ENCODE assay signal across 22 mouse cellular contexts in genomic region chr6:91008284-91008830, GRCm38 (mm10). TPM values are rescaled to one million over a fixed set of nuclear protein-coding genes. Genes with fewer than 3 reads are reported as not detected.
DNase-seq lines count a peak whose midpoint lies in the region; ATAC-seq lines count a peak whose summit lies in the region.
"Had no signal": no experiment of that assay in that cellular context is flagged by ENCODE, and none has a peak within 500 bp of the region (broad histone marks: within the 10 kb centered on the region; RNA-seq: fewer than 3 reads in every experiment).

No protein-coding gene starts in this region.

- DNase-seq in midbrain, embryonic 11.5 days (ENCODE audit: low spot score, missing footprints), result peak; percentile 66
- DNase-seq in urinary bladder, postnatal 10 days (ENCODE audit: low spot score), result no peak
- no peak for DNase-seq in layer of hippocampus, adult 11-12 months (ENCODE audit: low spot score)
- DNase-seq in ovary, postnatal 10 days (ENCODE audit: low spot score), result no peak
- DNase-seq: adrenal gland, postnatal 14 days; B cell, adult 2 months; cerebellum, adult 18-20 months; cerebellum, adult 9-11 months; gastrocnemius, postnatal 36 days; heart, adult 11 months; heart, postnatal 4 days had no signal

- no peaks in the 10 kb centered on the region for H3K27me3 ChIP-seq in midbrain, embryonic 11.5 days (ENCODE audit: control insufficient read depth, insufficient read depth, low read length)
- H3K27me3 ChIP-seq in midbrain, embryonic 15.5 days (replicated peaks), result no peaks in the 10 kb centered on the region
- no peaks in the 10 kb centered on the region for H3K27me3 ChIP-seq in liver, embryonic 12.5 days (replicated peaks)
- H3K27me3 ChIP-seq in liver, embryonic 16.5 days (ENCODE audit: control insufficient read depth, insufficient read depth, low read depth, low read length), result no peaks in the 10 kb centered on the region
- H3K27me3 ChIP-seq: heart, embryonic 13.5 days; hindbrain, embryonic 12.5 days; Patski had no signal

- H3K9me3 ChIP-seq in midbrain, embryonic 11.5 days (ENCODE audit: control insufficient read depth, low read length), result no peaks in the 10 kb centered on the region
- no peaks in the 10 kb centered on the region for H3K9me3 ChIP-seq in midbrain, embryonic 15.5 days
- no peaks in the 10 kb centered on the region for H3K9me3 ChIP-seq in liver, embryonic 12.5 days (replicated peaks)
- no peaks in the 10 kb centered on the region for H3K9me3 ChIP-seq in liver, embryonic 16.5 days (replicated peaks; ENCODE audit: control insufficient read depth, low read length)
- H3K9me3 ChIP-seq: embryonic facial prominence, embryonic 10.5 days; G1E; heart, embryonic 13.5 days; hindbrain, embryonic 12.5 days had no signal

- H3K4me2 ChIP-seq in midbrain, embryonic 11.5 days, result no peak overlapping the region
- H3K4me2 ChIP-seq in midbrain, embryonic 15.5 days, result no peak overlapping the region
- peak overlapping the region; percentile 58 for H3K4me2 ChIP-seq in liver, embryonic 12.5 days
- peak overlapping the region; percentile 15; the same call in 1 of the 2 replicates for H3K4me2 ChIP-seq in liver, embryonic 16.5 days (ENCODE audit: low read depth, low read length)
- H3K4me2 ChIP-seq: heart, embryonic 13.5 days; hindbrain, embryonic 12.5 days had no signal

- WGBS in midbrain, embryonic 11.5 days, result 87% methylated on average over 3 of the region's 3 CpGs
- WGBS in midbrain, embryonic 15.5 days, result 91% methylated on average over 3 of the region's 3 CpGs
- WGBS in liver, embryonic 12.5 days (ENCODE audit: insufficient replicate concordance), result 33% methylated on average over 3 of the region's 3 CpGs
- 33% methylated on average over 3 of the region's 3 CpGs for WGBS in liver, embryonic 16.5 days (ENCODE audit: insufficient replicate concordance)

- no peak overlapping the region for H3K9ac ChIP-seq in midbrain, embryonic 11.5 days (ENCODE audit: low read length)
- H3K9ac ChIP-seq in midbrain, embryonic 15.5 days, result no peak overlapping the region
- H3K9ac ChIP-seq in liver, embryonic 12.5 days, result peak overlapping the region; percentile 40; the same call in 1 of the 2 replicates
- H3K9ac ChIP-seq in liver, embryonic 16.5 days (ENCODE audit: low read depth, low read length), result no peak overlapping the region
- H3K9ac ChIP-seq: heart, embryonic 13.5 days; hindbrain, embryonic 12.5 days had no signal

- no peak overlapping the region for H3K27ac ChIP-seq in midbrain, embryonic 11.5 days (ENCODE audit: low read depth, low read length)
- H3K27ac ChIP-seq in midbrain, embryonic 15.5 days, result no peak overlapping the region
- peak overlapping the region; percentile 85 for H3K27ac ChIP-seq in liver, embryonic 12.5 days
- peak overlapping the region; percentile 47 for H3K27ac ChIP-seq in liver, embryonic 16.5 days (ENCODE audit: low read length)
- H3K27ac ChIP-seq: embryonic facial prominence, embryonic 10.5 days; heart, embryonic 13.5 days; hindbrain, embryonic 12.5 days had no signal

- H3K4me1 ChIP-seq in midbrain, embryonic 11.5 days (ENCODE audit: control insufficient read depth, insufficient read depth, low read length), result no peaks in the 10 kb centered on the region
- H3K4me1 ChIP-seq in midbrain, embryonic 15.5 days, result no peaks in the 10 kb centered on the region
- H3K4me1 ChIP-seq in liver, embryonic 12.5 days, result peaks cover 58% of the 10 kb centered on the region
- H3K4me1 ChIP-seq in liver, embryonic 16.5 days (ENCODE audit: control insufficient read depth, low read depth, low read length), result peaks cover 38% of the 10 kb centered on the region
- H3K4me1 ChIP-seq: hindbrain, embryonic 12.5 days had no signal

- no peak for ATAC-seq in midbrain, embryonic 11.5 days (ENCODE audit: low FRiP score)
- no peak for ATAC-seq in midbrain, embryonic 15.5 days (replicated peaks)
- ATAC-seq in liver, embryonic 12.5 days, result peak; percentile 82
- ATAC-seq in liver, embryonic 16.5 days (ENCODE audit: low read depth), result peak; percentile 77
- ATAC-seq: activated CD4-positive, CD25-positive, alpha-beta regulatory T cell, adult 4 months; CD4-positive, CD25-positive, alpha-beta regulatory T cell, adult 4 months; forebrain, embryonic 14.5 days; Patski had no signal

- H3K4me3 ChIP-seq in midbrain, embryonic 11.5 days (ENCODE audit: low read depth, low read length), result no peak overlapping the region
- no peak overlapping the region for H3K4me3 ChIP-seq in midbrain, embryonic 15.5 days
- H3K4me3 ChIP-seq in liver, embryonic 12.5 days, result peak overlapping the region; percentile 6; the same call in 1 of the 2 replicates
- H3K4me3 ChIP-seq in liver, embryonic 16.5 days (ENCODE audit: low read depth, low read length), result no peak overlapping the region
- H3K4me3 ChIP-seq: embryonic facial prominence, embryonic 10.5 days; heart, embryonic 13.5 days; hindbrain, embryonic 12.5 days had no signal

- H3K36me3 ChIP-seq in midbrain, embryonic 11.5 days (ENCODE audit: control insufficient read depth, insufficient read depth, low read length), result no peaks in the 10 kb centered on the region
- H3K36me3 ChIP-seq in midbrain, embryonic 15.5 days (replicated peaks), result no peaks in the 10 kb centered on the region
- H3K36me3 ChIP-seq in liver, embryonic 12.5 days, result peaks cover 17% of the 10 kb centered on the region
- H3K36me3 ChIP-seq in liver, embryonic 16.5 days (ENCODE audit: control insufficient read depth, insufficient read depth), result peaks cover 4% of the 10 kb centered on the region; the same call in 1 of the 2 replicates
- H3K36me3 ChIP-seq: embryonic facial prominence, embryonic 10.5 days; heart, embryonic 13.5 days; hindbrain, embryonic 12.5 days had no signal

RNA-seq across cellular contexts. Expression of gene Iqsec1, which starts 19.9 kb away (rescaled TPM):
- 14.6 and 16.5 TPM in 2 replicates for polyA plus RNA-seq in midbrain, embryonic 11.5 days (2014; fragmentation: Nextera tagmentation; extraction: Ambion mirVana)
- 23.3 and 25.9 TPM in 2 replicates for polyA plus RNA-seq in midbrain, embryonic 15.5 days (2015; fragmentation: Nextera tagmentation; extraction: Ambion mirVana)
- polyA plus RNA-seq in liver, embryonic 12.5 days (2016; fragmentation: Nextera tagmentation; extraction: Ambion mirVana), result 3.9 and 4.4 TPM in 2 replicates
- polyA plus RNA-seq in liver, embryonic 16.5 days (2015; fragmentation: Nextera tagmentation; extraction: Ambion mirVana), result 3.1 and 3.6 TPM in 2 replicates

Comparison
In these comparisons a context has a peak if more than half of its experiments do, and no peak if none do; other contexts are left out.
1. ATAC-seq: peak in liver, embryonic 12.5 days (single experiment) and liver, embryonic 16.5 days (single experiment); none in midbrain, embryonic 11.5 days (single experiment) and midbrain, embryonic 15.5 days (single experiment).
2. H3K27ac ChIP-seq: peak in liver, embryonic 12.5 days (single experiment) and liver, embryonic 16.5 days (single experiment); none in midbrain, embryonic 11.5 days (single experiment) and midbrain, embryonic 15.5 days (single experiment).
3. H3K4me2 ChIP-seq: peak in liver, embryonic 12.5 days (single experiment) and liver, embryonic 16.5 days (single experiment); none in midbrain, embryonic 11.5 days (single experiment) and midbrain, embryonic 15.5 days (single experiment).